Mouse (Mus musculus) fibroblast of lung, adult 2 months (primary cell): ENCODE data around the gene Tnnc1.
A peak's percentile ranks its signal among the peaks of the same experiment; 100 is the strongest.

Experiments
- DNase-seq: peaks from one replicate; pipeline ENCODE4 v3.0.0-alpha.2; 2011; ENCODE audit warnings: low read depth

Gene Tnnc1

GRCm38 (mm10) chr14:31184195-31184594 lies 23.9 kb upstream of the Tnnc1 start:
- no peak for DNase-seq

- DNase-seq: no peak
Measured at GRCm38 (mm10) chr14:31186656-31187055, 21.5 kb upstream of the Tnnc1 start.

GRCm38 (mm10) chr14:31188771-31189181 lies 19.3 kb upstream of the Tnnc1 start:
- peak; percentile 51 for DNase-seq

GRCm38 (mm10) chr14:31189348-31189747 lies 18.8 kb upstream of the Tnnc1 start:
- no peak for DNase-seq

GRCm38 (mm10) chr14:31191936-31192335 lies 16.2 kb upstream of the Tnnc1 start:
- no peak for DNase-seq

- DNase-seq: no peak
Measured at GRCm38 (mm10) chr14:31193791-31194190, 14.3 kb upstream of the Tnnc1 start.

GRCm38 (mm10) chr14:31194441-31194840 lies 13.7 kb upstream of the Tnnc1 start:
- no peak for DNase-seq

- peak; percentile 94 for DNase-seq
Measured at GRCm38 (mm10) chr14:31194891-31195513, 13.1 kb upstream of the Tnnc1 start.

GRCm38 (mm10) chr14:31195521-31195920 lies 12.6 kb upstream of the Tnnc1 start:
- DNase-seq: no peak

- DNase-seq: no peak
Measured at GRCm38 (mm10) chr14:31195968-31196367, 12.1 kb upstream of the Tnnc1 start.

GRCm38 (mm10) chr14:31197547-31198516 lies 10.3 kb upstream of the Tnnc1 start:
- DNase-seq: no peak

- no peak for DNase-seq
Measured at GRCm38 (mm10) chr14:31199599-31199998, 8.5 kb upstream of the Tnnc1 start.

GRCm38 (mm10) chr14:31200038-31200437 lies 8.1 kb upstream of the Tnnc1 start:
- no peak for DNase-seq

- DNase-seq: no peak
Measured at GRCm38 (mm10) chr14:31204844-31205243, 3.3 kb upstream of the Tnnc1 start.

- DNase-seq: no peak
Measured at GRCm38 (mm10) chr14:31205244-31205561, 2.9 kb upstream of the Tnnc1 start.

- DNase-seq: no peak
Measured at GRCm38 (mm10) chr14:31205562-31206467, 2.3 kb upstream of the Tnnc1 start.

- no peak for DNase-seq
Measured at GRCm38 (mm10) chr14:31206472-31206981, 1.6 kb upstream of the Tnnc1 start.

GRCm38 (mm10) chr14:31207070-31207830 lies 862 bp upstream of the Tnnc1 start:
- DNase-seq: no peak

GRCm38 (mm10) chr14:31209133-31209557 lies 1.0 kb downstream of the Tnnc1 start:
- no peak for DNase-seq

GRCm38 (mm10) chr14:31211854-31212253 lies 3.7 kb downstream of the Tnnc1 start:
- DNase-seq: no peak

GRCm38 (mm10) chr14:31212499-31212898 lies 4.4 kb downstream of the Tnnc1 start:
- DNase-seq: no peak
